Mouse (Mus musculus) induced T-regulatory cell, adult 2 months (primary cell): ENCODE measurements around the gene Map4.

Experiments used
- DNase-seq: peaks from one replicate; pipeline ENCODE4 v3.0.0-alpha.2; 2012; ENCODE audit warnings: low read depth

Gene Map4

DNA sequence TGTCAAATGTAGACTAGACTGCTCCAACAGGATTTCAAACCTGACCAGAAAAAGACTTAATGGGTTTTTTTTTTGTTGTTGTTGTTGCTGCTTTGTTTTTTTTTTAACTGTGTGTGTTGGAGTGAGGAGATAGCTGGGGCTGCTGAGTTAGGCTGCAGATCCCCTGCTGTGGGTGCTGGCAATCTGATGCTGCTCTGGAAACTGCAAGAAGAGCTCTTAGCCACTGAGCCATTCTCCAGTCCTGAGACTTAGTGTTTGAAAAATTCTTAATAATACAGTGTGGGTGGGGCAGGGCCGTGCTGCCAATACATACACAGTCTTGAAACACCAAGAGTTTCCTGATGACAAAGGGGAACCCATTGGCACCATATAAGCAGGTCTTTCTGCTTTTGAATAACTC is 70.7 kb downstream of the Map4 start:
- DNase-seq: no peak

DNA sequence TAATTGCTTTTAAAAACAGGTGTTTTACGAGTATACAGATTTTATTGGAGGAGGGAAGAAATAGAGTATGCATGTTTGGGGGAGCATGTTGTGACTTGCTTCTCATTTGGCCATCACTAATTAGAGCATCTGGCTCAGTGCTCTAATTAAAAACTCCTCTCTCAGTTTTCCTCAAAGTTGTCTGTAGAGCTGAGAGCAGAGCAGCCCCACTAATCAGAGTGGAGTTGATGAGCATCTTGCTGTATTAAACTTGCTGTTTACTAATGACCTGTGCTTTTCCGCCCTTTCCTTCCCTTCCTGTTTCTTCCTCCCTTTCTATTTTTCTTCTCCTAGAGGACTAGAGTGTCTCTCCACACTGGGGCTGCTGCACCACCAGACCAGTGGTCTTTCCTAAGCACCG is 71.2 kb downstream of the Map4 start:
- no peak for DNase-seq

DNA sequence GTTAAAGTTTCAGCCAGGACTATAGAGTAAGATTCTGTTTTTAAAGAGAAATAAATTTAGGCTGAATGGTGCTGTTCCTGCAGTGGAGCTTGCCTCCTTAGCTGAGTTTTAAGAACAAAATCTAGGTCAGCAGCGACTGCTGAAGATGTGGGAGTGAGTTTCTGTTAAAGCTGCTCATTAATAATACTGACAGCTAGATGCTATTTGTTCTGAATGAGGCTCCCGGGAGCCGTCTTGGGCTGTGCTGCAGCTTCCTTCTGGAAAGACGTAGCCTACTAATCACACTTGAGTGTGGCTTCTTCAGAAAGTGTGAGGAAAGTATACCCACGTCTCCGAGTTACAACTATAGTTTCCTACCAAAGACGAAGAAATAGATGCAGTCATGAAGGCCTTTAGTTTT is 88.0 kb downstream of the Map4 start:
- DNase-seq: no peak

DNA sequence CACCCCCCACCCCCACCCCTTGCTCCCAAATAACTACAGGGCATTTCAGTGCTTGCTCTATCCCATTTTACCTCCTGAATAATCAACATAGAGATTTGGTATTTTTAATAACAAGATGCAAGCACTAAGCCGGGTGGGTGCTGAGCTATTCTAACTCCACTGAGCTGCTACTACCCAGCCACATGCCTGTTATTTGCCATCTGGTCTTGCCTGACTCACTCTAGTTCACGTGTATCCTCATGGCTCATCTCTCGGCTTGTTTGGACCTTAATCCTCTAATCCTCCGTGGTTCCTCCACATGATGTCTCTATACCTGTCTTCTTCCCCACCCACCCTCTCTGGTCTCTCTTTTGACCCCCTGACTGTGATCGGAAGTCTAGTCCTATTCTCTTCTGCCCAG is 89.1 kb downstream of the Map4 start:
- DNase-seq: no peak

DNA sequence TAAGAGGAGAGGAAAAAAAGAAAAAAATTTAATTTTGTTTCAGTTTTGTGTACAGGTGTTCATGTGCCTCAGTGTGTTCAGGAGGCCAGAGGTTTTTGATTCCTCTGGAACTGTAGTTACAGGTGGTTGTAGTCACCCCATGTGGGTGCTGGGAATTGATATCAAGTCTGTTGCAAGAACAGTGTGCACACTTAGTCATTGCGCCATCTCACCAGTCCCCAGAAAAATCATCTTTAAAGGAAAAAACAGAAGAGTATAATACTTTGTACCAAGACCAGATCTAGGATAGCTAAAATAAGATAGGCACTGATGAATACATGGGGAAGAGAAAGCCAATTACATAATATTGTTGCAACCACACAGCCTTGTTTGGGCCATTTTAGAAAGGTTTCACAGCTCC is 90.2 kb downstream of the Map4 start:
- DNase-seq: no peak

DNA sequence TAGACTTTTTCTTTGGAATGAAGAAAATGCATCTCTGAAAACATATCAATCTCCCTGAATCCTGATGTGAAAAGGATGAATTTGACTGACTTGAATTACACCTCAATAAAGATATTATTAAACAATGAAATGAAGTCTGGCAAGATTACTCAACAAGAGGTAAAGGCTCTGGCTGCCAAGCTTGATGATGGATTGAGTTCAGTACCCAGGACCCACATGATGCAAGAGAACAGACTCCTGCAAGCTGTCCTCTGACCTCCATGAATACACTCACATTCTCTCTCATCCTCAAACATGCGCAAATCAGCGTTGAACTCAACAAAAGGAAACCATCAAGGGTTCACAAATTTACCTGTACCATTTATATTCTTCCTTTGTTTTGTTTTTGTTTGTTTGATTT is 90.9 kb downstream of the Map4 start:
- no peak for DNase-seq

DNA sequence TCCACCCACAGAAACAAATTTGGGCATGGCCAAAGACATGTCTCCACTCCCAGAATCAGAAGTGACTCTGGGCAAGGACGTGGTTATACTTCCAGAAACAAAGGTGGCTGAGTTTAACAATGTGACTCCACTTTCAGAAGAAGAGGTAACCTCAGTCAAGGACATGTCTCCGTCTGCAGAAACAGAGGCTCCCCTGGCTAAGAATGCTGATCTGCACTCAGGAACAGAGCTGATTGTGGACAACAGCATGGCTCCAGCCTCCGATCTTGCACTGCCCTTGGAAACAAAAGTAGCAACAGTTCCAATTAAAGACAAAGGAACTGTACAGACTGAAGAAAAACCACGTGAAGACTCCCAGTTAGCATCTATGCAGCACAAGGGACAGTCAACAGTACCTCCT is 103.8 kb downstream of the Map4 start:
- DNase-seq: no peak

DNA sequence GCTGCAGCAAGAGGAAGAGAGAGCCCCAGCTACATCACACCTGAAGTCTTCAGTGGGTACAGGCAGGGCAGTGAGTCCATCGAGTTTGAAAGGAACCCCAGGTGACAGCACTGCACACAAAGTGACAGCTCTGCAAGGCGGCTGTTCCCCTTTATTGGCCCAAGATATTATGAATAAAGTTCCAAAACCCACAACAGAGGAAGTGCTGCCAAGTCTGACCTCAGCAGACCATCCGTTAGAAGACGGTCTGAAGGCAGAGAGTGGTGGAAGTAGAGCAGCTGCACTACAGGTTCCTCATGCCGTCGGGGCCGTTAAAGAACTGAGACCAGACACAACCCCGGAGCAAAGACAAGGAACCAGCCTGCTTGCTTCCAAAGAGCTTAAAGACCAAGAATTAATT is 106.6 kb downstream of the Map4 start:
- DNase-seq: no peak

DNA sequence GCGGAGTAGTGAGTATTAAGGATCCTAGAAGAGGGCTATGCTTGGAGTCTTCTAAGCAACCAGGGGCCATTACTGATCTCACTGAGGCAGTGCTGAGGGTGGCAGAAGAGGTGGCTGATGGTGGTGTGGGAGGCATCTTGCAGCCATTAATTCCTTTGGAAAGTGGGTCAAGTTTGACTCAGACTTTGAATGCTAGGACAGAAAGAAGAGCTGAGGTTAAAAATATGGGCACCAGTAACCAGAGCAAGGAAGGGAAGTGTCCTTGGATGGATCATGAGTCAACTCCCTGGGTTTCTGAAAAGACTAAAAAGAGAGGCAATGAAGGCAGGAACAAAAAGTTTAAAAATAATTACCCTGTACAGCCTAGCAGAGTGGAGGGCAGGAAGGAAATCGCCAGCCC is 107.2 kb downstream of the Map4 start:
- no peak for DNase-seq

DNA sequence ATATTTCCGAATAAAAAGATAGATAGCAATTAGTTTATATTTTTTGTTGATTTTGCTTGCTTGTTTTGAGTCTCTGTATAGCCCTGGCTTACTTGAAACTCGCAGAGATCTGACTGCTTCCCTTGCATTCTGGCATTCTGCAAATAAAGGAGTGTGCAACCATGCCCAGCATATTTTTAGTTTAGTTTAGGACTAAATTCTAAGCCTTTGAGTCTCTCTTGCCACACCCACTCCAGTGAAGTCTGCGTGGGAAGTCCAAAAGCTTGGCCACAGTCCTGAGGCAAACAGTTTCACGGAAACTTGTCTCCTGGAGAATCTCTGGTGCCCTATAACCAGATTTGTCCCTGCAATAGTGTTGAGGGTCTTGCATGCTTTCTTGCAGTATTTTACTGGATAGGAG is 113.1 kb downstream of the Map4 start:
- no peak for DNase-seq

DNA sequence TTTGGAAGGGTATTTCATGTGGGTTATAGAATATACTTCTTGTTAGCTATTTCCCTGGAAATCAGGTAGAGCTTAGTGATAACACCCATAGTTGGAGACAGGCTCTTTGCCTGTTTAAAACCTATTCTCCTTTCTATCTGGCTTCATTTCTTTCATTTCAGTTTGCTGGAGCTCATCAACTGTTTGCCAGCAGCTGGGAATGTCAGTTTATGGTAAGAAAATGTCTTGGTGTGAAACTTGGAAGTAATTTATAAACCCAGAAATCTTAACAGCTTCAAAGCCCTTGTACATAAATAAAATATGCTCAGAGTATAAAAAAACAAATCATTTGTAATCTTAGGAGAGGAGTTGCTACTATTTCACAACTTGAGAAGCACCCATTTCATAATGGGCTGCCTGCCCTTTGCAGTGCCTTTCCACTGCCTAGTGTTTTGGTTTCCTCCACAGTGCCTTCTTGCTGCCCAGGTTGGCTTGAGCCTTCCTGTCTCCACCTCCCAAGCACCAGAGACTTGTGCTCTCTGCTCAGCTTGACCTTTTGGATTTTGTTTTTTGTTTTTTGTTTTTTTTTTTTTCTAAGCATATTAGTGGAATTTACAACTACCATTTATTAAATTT is 114.6 kb downstream of the Map4 start:
- no peak for DNase-seq

DNA sequence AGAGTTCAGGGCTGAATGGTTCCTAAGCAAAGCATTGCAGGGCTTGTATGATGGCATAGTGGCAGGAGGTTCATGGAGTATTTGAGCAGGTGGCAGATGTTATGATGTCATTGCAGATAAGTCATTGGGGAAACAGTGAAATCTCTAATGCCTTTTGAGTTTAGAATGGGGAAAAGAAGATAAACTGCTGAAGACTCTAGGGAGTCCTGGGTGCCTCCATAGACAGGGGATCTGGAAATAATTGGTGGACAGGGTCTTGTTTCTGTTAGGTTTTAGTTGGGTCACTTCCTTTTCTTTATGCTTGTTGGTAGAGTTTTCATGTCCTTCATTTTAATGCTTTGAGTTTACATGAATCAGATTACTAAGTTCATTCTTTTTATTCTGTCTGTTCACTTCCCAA is 116.0 kb downstream of the Map4 start:
- DNase-seq: no peak

DNA sequence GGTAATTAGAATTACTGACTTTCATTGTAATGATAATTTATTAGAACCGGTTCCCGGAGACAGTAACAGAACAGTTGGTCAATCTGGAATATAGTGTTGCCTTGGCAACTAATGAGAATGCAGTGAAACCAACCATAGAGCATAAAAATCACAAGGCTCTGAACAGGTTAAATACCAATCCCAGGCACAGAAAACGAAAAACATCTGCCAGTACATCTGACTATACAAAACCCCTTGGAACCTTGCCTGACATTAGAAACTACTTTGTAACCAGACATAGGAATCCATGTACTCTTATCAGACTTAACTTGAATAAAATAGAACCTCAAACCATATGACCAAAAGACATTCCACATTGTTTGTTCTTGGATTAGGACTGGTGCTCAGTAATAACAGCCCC is 116.6 kb downstream of the Map4 start:
- no peak for DNase-seq

DNA sequence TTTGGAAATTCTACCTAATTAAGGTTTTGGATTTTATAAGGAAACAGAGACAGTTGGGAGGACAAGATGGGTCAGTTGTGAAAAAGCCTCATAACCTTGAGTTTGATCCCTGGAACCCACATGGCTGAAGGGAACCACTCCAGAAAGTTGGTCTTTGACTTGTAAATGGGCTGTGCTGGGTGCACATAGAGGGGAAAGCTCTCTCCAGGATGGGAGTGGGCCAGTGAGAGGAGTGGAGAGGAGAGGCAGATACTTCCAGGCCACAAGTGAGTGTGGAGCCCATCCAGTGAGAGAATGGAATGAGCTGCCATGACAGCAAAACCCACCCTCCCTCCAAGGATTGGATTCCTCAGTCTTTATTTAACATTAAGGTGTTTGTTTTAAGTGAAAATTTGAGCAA is 119.9 kb downstream of the Map4 start:
- DNase-seq: no peak

DNA sequence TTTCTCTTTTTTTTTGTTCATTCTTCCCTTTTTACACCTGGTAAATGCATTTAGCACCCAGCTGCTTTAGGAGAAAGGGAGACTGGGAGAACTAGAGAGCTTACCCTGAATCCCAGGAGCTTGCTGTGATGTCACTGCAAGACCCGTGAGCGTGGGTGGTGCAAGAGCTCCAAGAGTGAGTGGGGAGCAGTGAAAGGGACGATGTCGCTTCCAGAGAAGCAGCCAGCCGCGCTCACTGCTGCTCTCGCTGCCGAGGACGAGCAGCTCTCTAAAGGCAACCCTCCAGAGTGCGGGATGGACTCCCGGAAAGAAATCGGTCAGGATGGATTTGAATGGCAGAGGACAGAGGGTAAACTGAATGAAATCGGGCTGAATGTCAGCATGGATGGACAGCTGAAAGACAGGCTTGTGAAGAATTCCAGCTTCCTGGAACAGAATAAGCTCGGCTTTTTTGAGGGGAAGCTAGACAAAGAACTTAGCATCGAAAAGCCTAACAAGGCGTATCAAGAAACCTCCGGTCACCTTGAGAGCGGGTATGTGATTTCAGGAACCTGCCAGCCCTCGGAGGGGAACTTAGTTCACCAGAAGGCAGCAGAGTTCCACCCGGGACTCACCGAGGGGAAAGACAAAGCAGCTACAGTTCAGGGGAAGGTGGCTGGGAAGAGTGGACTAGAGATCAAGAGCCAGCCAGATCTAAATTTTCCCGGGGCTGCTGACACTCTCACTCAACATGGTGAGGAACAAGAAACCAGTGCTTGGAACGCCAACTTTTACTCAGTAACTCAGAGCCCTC is 120.8 kb downstream of the Map4 start:
- no peak for DNase-seq

DNA sequence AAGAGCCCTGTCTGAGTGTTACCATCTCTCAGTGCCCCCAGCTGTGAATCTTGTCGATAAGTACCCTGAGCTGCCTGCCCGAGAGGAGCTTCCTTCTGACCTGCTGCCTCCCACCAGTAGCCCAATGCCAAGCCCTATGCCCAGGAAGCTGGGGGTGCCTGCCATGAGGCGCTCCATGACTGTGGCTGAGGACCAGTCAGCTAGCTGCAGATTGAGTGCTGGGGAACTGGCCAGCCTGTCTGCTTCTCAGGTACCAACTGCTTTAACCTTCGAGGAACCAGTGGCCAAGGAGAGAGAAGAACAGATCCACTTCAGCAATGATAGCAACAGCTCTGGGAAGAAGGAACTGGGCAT is 121.7 kb downstream of the Map4 start:
- no peak for DNase-seq

DNA sequence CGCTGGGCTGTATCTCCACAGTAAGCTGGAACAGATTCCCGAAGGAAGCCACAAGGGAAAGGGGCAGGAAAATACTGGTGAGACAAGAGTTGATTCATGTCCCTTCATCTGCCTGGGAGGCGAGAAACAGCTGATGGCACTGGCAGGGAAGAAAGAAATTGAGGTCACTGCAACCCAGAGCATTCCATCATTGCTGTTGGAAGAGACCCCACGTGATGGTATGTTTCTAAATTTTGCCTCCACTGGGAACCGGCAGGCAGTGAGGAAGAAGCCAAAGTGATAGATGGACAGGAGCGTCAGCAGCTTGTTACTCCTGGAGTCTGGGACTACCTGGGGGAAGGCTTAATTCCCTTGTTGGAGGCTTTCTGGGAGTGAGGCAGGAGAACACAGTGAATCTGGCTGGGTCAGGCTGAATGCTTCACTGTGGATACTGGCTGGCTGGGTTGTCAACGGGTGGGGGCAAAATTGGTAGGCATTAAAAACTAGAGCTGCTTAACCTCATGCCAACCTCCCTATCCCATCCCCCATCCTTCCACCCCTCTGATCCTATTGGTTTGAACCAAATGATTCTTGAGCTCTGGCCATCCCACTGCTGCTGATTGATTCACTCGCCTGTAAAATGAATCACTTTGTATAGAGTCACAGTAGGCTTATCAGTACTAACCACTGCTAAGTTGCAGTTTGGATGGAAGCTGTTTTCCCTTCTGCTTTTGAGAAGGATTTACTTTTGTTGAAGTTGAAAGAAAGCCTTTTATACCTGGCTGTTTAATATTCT is 122.2 kb downstream of the Map4 start:
- no peak for DNase-seq

DNA sequence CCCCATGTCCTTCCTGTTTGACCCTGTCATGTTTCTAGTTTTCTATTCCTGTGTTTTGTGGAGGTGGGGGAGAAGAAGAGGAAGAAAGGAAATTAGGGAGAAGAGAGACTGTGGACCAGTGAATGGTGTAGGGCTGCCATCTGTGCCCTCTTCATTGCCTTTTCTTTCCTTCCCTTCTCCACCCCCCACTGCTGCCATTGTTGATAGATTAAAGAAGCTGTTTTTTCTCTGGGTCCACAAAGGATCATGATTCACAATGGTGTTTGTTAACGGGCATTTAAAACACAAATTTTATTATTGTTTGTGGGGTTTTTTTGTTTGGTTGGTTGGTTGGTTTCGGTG is 122.8 kb downstream of the Map4 start:
- DNase-seq: no peak

DNA sequence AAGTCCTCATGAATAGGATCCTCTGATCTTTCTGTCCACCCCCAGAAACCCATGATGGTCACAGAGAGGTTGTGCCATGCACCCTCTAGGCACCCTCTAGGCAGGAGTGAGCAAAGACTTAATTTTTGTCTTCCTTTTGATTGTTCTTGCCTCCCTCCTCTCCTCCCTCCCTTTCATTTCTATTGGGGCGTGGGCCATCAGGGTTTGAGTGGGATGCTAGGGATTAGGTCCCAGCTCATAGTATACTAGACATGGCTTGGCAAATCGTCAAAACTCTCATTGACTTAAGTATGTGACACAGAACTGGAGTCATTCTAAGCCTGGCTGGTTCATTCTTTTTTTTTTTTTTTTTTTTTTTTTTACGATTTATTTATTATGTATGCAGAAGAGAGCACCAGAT is 123.5 kb downstream of the Map4 start:
- no peak for DNase-seq

DNA sequence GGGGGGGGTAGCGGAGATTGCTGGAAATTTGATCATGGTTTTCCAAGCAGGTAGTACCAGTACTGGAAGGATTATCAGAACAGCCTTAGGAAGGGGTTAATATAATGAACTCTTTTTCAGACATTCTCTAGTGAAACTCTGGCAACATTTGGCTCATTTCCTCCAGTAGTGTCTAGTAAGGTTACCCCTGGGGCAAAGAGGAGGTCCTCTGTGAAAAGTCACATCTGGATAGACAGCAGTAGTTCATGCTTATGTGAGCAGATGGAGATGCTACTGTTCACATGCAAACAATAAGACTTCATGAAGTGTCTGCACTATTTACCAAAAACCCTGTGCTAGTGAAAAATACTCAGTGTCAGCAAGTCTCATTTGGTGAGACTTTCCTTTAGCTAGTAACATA is 125.9 kb downstream of the Map4 start:
- DNase-seq: no peak

DNA sequence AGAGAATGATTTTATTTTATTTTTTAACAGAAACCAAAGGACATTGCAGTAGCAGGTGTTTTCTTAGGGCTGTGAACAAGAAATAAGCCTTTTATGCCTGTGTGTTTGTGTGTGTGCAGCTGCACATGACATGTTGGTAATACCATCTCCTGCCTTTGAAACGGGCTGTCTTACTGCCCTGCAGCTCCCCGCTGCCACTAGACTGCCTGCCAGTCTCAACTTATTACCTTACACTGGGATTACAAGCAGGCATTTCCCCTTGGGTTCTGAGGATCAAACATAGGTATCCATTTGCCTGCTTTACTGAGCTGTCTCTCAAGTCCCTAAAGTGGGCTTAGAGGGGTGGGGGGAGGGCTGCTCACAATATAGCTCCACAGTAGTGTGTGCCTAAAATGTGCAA is 129.5 kb downstream of the Map4 start:
- DNase-seq: no peak

DNA sequence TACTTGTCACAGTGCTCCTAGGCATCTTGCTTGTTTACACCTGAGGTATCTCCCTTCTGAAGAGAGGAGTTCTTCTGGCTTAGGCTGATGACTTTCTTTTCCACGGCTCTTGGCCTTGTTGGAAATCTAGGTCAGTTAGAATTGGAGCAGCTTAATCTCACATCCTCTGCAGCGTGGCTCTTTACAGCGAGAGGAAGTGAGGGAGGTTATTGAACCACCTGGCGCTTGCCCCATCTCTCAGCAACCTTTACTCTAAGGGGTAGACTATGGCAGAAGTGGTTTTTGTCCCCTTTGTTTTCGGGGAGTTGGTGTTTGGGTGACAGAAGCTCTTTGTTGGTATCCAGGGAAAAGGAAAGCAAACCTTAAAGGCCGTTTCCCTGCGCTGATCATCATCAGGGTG is 131.1 kb downstream of the Map4 start:
- DNase-seq: peak; percentile 21

DNA sequence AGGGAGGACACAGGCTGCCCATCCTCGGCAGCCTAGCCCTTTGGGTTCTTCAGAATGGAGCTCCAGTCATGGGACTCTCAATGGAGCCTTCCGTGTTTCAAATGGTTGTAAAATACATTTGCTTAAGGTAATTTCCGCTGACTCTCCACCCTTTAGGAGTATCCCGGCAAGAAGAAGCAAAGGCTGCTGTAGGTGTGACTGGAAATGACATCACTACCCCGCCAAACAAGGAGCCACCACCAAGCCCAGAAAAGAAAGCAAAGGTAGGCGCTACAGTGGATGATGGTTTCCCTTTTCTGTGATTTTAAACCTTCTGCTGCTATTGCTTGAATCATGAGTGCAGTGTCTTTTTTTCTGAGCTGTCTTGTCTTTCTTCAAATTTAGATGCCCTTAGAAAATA is 131.6 kb downstream of the Map4 start:
- peak; percentile 18 for DNase-seq

DNA sequence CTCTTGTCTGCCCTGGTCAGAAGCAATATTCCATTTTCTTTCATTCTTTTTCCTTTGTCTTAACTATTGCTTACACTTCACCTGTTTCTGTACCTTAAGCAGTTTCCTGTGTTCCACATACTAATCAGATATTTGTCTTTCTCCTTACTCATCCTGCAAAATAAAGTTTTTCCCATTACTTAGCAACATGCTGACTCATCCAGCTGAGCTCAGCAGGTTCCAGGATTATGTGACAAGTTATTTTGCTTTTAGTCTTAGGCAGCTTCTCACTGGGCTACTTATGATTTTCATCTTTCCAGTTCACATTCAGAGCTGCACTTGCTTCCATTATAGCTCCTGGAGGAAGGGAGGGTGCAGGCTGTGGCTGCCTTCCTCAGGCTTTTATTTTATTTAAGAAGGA is 133.4 kb downstream of the Map4 start:
- no peak for DNase-seq
